Mouse (Mus musculus): ENCODE data around the gene Stat6. TPM values are rescaled to one million over a fixed set of nuclear protein-coding genes. Genes with fewer than 3 reads are reported as not detected.
A peak's percentile ranks its signal among the peaks of the same experiment; 100 is the strongest.

Stat6 gene
- polyA plus RNA-seq, 1 experiment from 2014 or later, result 6.8 TPM

- no peak for ATAC-seq (replicated peaks; ENCODE audit: low FRiP score)
- WGBS, result 82% methylated on average over 3 of the region's 3 CpGs
- peaks cover 4% of the 10 kb centered on the region; the same call in 1 of the 2 replicates for H3K4me1 ChIP-seq (replicated peaks; ENCODE audit: control insufficient read depth, insufficient read depth, low read length)
- H3K4me2 ChIP-seq (ENCODE audit: low read depth, low read length, severe bottlenecking), result no peak overlapping the region
- H3K9ac ChIP-seq (ENCODE audit: low read length), result no peak overlapping the region
- no peaks in the 10 kb centered on the region for H3K27me3 ChIP-seq (ENCODE audit: control insufficient read depth, insufficient read depth, low read length)
- H3K27ac ChIP-seq (ENCODE audit: low read depth, low read length), result no peak overlapping the region
- peaks cover 4% of the 10 kb centered on the region; the same call in 1 of the 2 replicates for H3K9me3 ChIP-seq (ENCODE audit: control insufficient read depth, low read length)
- no peak for DNase-seq (ENCODE audit: low spot score)
- H3K36me3 ChIP-seq (ENCODE audit: control insufficient read depth, insufficient read depth, low read length), result no peaks in the 10 kb centered on the region
- H3K4me3 ChIP-seq (ENCODE audit: low read depth, low read length), result no peak overlapping the region
Observed at GRCm38 (mm10) chr10:127626433-127626832, 16.4 kb upstream of the Stat6 start.

GRCm38 (mm10) chr10:127631261-127632214 lies 11.2 kb upstream of the Stat6 start:
- Histone ChIP-seq H3K4me3 (ENCODE audit: low read depth, low read length) (no peak overlapping the region), H3K36me3 (ENCODE audit: control insufficient read depth, insufficient read depth, low read length) (no peaks in the 10 kb centered on the region), H3K27ac (ENCODE audit: low read depth, low read length) (no peak overlapping the region), H3K4me2 (ENCODE audit: low read depth, low read length, severe bottlenecking) (no peak overlapping the region), H3K4me1 (replicated peaks; ENCODE audit: control insufficient read depth, insufficient read depth, low read length) (no peaks in the 10 kb centered on the region), H3K9ac (ENCODE audit: low read length) (no peak overlapping the region), H3K9me3 (ENCODE audit: control insufficient read depth, low read length) (peaks cover 1% of the 10 kb centered on the region; the same call in 1 of the 2 replicates), H3K27me3 (ENCODE audit: control insufficient read depth, insufficient read depth, low read length) (no peaks in the 10 kb centered on the region)
- WGBS, result 86% methylated on average over 10 of the region's 10 CpGs
- no peak for DNase-seq (ENCODE audit: low spot score)
- ATAC-seq (replicated peaks; ENCODE audit: low FRiP score), result no peak

- WGBS, result 85% methylated on average over 7 of the region's 7 CpGs
- no peaks in the 10 kb centered on the region for H3K27me3 ChIP-seq (ENCODE audit: control insufficient read depth, insufficient read depth, low read length)
- H3K4me2 ChIP-seq (ENCODE audit: low read depth, low read length, severe bottlenecking), result no peak overlapping the region
- H3K9ac ChIP-seq (ENCODE audit: low read length), result no peak overlapping the region
- H3K36me3 ChIP-seq (ENCODE audit: control insufficient read depth, insufficient read depth, low read length), result no peaks in the 10 kb centered on the region
- no peaks in the 10 kb centered on the region for H3K9me3 ChIP-seq (ENCODE audit: control insufficient read depth, low read length)
- H3K4me1 ChIP-seq (replicated peaks; ENCODE audit: control insufficient read depth, insufficient read depth, low read length), result no peaks in the 10 kb centered on the region
- no peak overlapping the region for H3K27ac ChIP-seq (ENCODE audit: low read depth, low read length)
- no peak overlapping the region for H3K4me3 ChIP-seq (ENCODE audit: low read depth, low read length)
- no peak for DNase-seq (ENCODE audit: low spot score)
- no peak for ATAC-seq (replicated peaks; ENCODE audit: low FRiP score)
Observed at GRCm38 (mm10) chr10:127632668-127633271, 10.0 kb upstream of the Stat6 start.

GRCm38 (mm10) chr10:127640421-127640820 lies 2.4 kb upstream of the Stat6 start:
- WGBS, result 71% methylated on average over 5 of the region's 5 CpGs
- DNase-seq (ENCODE audit: low spot score), result no peak
- no peak overlapping the region for H3K4me3 ChIP-seq (ENCODE audit: low read depth, low read length)
- no peak overlapping the region for H3K4me2 ChIP-seq (ENCODE audit: low read depth, low read length, severe bottlenecking)
- H3K4me1 ChIP-seq (replicated peaks; ENCODE audit: control insufficient read depth, insufficient read depth, low read length), result peaks cover 11% of the 10 kb centered on the region
- H3K9ac ChIP-seq (ENCODE audit: low read length), result no peak overlapping the region
- no peak for ATAC-seq (replicated peaks; ENCODE audit: low FRiP score)
- H3K27ac ChIP-seq (ENCODE audit: low read depth, low read length), result no peak overlapping the region
- H3K36me3 ChIP-seq (ENCODE audit: control insufficient read depth, insufficient read depth, low read length), result no peaks in the 10 kb centered on the region
- peaks cover 19% of the 10 kb centered on the region for H3K27me3 ChIP-seq (ENCODE audit: control insufficient read depth, insufficient read depth, low read length)
- H3K9me3 ChIP-seq (ENCODE audit: control insufficient read depth, low read length), result no peaks in the 10 kb centered on the region

GRCm38 (mm10) chr10:127641861-127642771 lies 670 bp upstream of the Stat6 start:
- ATAC-seq (replicated peaks; ENCODE audit: low FRiP score), result peak; percentile 76
- Histone ChIP-seq H3K9me3 (ENCODE audit: control insufficient read depth, low read length) (no peaks in the 10 kb centered on the region), H3K4me1 (replicated peaks; ENCODE audit: control insufficient read depth, insufficient read depth, low read length) (peaks cover 11% of the 10 kb centered on the region), H3K36me3 (ENCODE audit: control insufficient read depth, insufficient read depth, low read length) (no peaks in the 10 kb centered on the region), H3K4me2 (ENCODE audit: low read depth, low read length, severe bottlenecking) (peak overlapping the region; percentile 48; the same call in 1 of the 2 replicates), H3K9ac (ENCODE audit: low read length) (peak overlapping the region; percentile 21; the same call in 1 of the 2 replicates), H3K27ac (ENCODE audit: low read depth, low read length) (no peak overlapping the region), H3K27me3 (ENCODE audit: control insufficient read depth, insufficient read depth, low read length) (peaks cover 19% of the 10 kb centered on the region), H3K4me3 (ENCODE audit: low read depth, low read length) (no peak overlapping the region)
- 6% methylated on average over 19 of the region's 19 CpGs for WGBS
- DNase-seq (ENCODE audit: low spot score), result peak; percentile 89

- H3K9me3 ChIP-seq (ENCODE audit: control insufficient read depth, low read length), result no peaks in the 10 kb centered on the region
- 2% methylated on average over 25 of the region's 25 CpGs for WGBS
- H3K36me3 ChIP-seq (ENCODE audit: control insufficient read depth, insufficient read depth, low read length), result no peaks in the 10 kb centered on the region
- H3K27ac ChIP-seq (ENCODE audit: low read depth, low read length), result no peak overlapping the region
- H3K9ac ChIP-seq (ENCODE audit: low read length), result peak overlapping the region; percentile 21
- DNase-seq (ENCODE audit: low spot score) (peak; percentile 76), ATAC-seq (replicated peaks; ENCODE audit: low FRiP score) (peak; percentile 50)
- H3K4me2 ChIP-seq (ENCODE audit: low read depth, low read length, severe bottlenecking), result peak overlapping the region; percentile 48
- H3K27me3 ChIP-seq (ENCODE audit: control insufficient read depth, insufficient read depth, low read length), result peaks cover 19% of the 10 kb centered on the region
- peaks cover 11% of the 10 kb centered on the region for H3K4me1 ChIP-seq (replicated peaks; ENCODE audit: control insufficient read depth, insufficient read depth, low read length)
- H3K4me3 ChIP-seq (ENCODE audit: low read depth, low read length), result peak overlapping the region; percentile 27
Observed at GRCm38 (mm10) chr10:127643553-127644238, 910 bp downstream of the Stat6 start.

GRCm38 (mm10) chr10:127645791-127646190 lies 3.0 kb downstream of the Stat6 start:
- 29% methylated on average over 2 of the region's 2 CpGs for WGBS
- Histone ChIP-seq H3K36me3 (ENCODE audit: control insufficient read depth, insufficient read depth, low read length) (no peaks in the 10 kb centered on the region), H3K4me2 (ENCODE audit: low read depth, low read length, severe bottlenecking) (no peak overlapping the region), H3K27ac (ENCODE audit: low read depth, low read length) (no peak overlapping the region), H3K4me3 (ENCODE audit: low read depth, low read length) (no peak overlapping the region), H3K27me3 (ENCODE audit: control insufficient read depth, insufficient read depth, low read length) (peaks cover 19% of the 10 kb centered on the region), H3K9me3 (ENCODE audit: control insufficient read depth, low read length) (no peaks in the 10 kb centered on the region), H3K4me1 (replicated peaks; ENCODE audit: control insufficient read depth, insufficient read depth, low read length) (peaks cover 11% of the 10 kb centered on the region), H3K9ac (ENCODE audit: low read length) (no peak overlapping the region)
- no peak for ATAC-seq (replicated peaks; ENCODE audit: low FRiP score)
- DNase-seq (ENCODE audit: low spot score), result no peak

Data from forebrain, embryonic 11.5 days (tissue).